Mouse (Mus musculus) liver, adult 2 months (tissue): Measurements from ENCODE around the gene Khk. TPM values are rescaled to one million over a fixed set of nuclear protein-coding genes. Genes with fewer than 3 reads are reported as not detected.

ENCODE experiments used
- DNase-seq: peaks from one replicate; pipeline ENCODE4 v3.0.0-alpha.2; 2011; ENCODE audit warnings: low read depth, low spot score; ENCODE audit errors: extremely low read depth
- H3K27ac ChIP-seq: fragments of 200-500 bp; replicated peaks from 2 replicates; pipeline ENCODE4 v1.5.1; 2012; ENCODE audit warnings: low read depth, mild to moderate bottlenecking, control low read depth, inconsistent platforms, low read length; ENCODE audit not compliant: insufficient read depth
- H3K27me3 ChIP-seq: fragments of 200-500 bp; 2 replicates; pipeline ENCODE4 v1.6.1; 2012; ENCODE audit warnings: mild to moderate bottlenecking, moderate library complexity, low read length, inconsistent platforms; ENCODE audit not compliant: control insufficient read depth, insufficient read depth
- H3K36me3 ChIP-seq: fragments of 200-500 bp; 2 replicates; pipeline ENCODE4 v1.6.1; 2012; ENCODE audit warnings: low read length, inconsistent platforms; ENCODE audit not compliant: control insufficient read depth, insufficient read depth
- H3K4me1 ChIP-seq: fragments of 200-500 bp; 2 replicates; pipeline ENCODE4 v1.6.1; 2011; ENCODE audit warnings: low read length; ENCODE audit not compliant: control insufficient read depth, insufficient read depth
- H3K4me3 ChIP-seq: fragments of 200-500 bp; 2 replicates; pipeline ENCODE4 v1.5.1; 2011; ENCODE audit warnings: low read depth, mild to moderate bottlenecking, control low read depth, low read length, moderate library complexity; ENCODE audit not compliant: insufficient read depth
- H3K79me2 ChIP-seq: fragments of 200-500 bp; 2 replicates; pipeline ENCODE4 v1.6.1; 2012; ENCODE audit warnings: inconsistent platforms, mild to moderate bottlenecking, low read length, moderate library complexity; ENCODE audit not compliant: control insufficient read depth, insufficient read depth
- H3K9ac ChIP-seq: fragments of 200-500 bp; 2 replicates; pipeline ENCODE4 v1.6.1; 2012; ENCODE audit warnings: low read depth, mild to moderate bottlenecking, control low read depth, inconsistent platforms, low read length
- CTCF ChIP-seq: fragments of 200-500 bp; IDR thresholded peaks from 2 replicates; pipeline ENCODE4 v1.5.1; 2011; ENCODE audit warnings: low read depth, low read length, control low read depth
- POLR2A ChIP-seq: fragments of 200-500 bp; IDR thresholded peaks from 2 replicates; pipeline ENCODE4 v1.6.1; 2011; ENCODE audit warnings: low read length, control low read depth; ENCODE audit not compliant: insufficient read depth; ENCODE audit errors: extremely low read depth
- WGBS: fragments of 180-500 bp; shearing (Covaris S2); methylation state at CpG from one replicate; pipeline ENCODE4 v1.1.7; 2018; 5-methylcytosine and 5-hydroxymethylcytosine counted together
- polyA plus RNA-seq: library from polyadenylated mRNA; depleted of rRNA; stranded (reverse); fragments of >200 nt; gene quantifications from 2 replicates; pipeline ENCODE4 v1.2.3, GENCODE M21; 2012
- total RNA-seq: library from RNA; depleted of rRNA; stranded (reverse); fragments of >200 nt; gene quantifications from 2 replicates; pipeline ENCODE4 v1.2.3, GENCODE M21; 2014

Gene Khk
- total and polyA plus RNA-seq, 2 experiments, result 405 to 735 TPM

- H3K79me2 ChIP-seq, result no peaks in the 10 kb centered on the region
- peaks cover 2% of the 10 kb centered on the region; the same call in 1 of the 2 replicates for H3K36me3 ChIP-seq
- TF ChIP-seq CTCF (no peak), POLR2A (no peak)
- peak overlapping the region; percentile 64 for H3K4me3 ChIP-seq
- peak overlapping the region; percentile 81; the same call in 1 of the 2 replicates for H3K27ac ChIP-seq
- DNase-seq, result peak; percentile 34
- H3K27me3 ChIP-seq, result no peaks in the 10 kb centered on the region
- under 1% methylated on average over 40 of the region's 42 CpGs for WGBS
- H3K4me1 ChIP-seq, result peaks cover 1% of the 10 kb centered on the region; the same call in 1 of the 2 replicates
- H3K9ac ChIP-seq, result peak overlapping the region; percentile 62
These were observed 32.0 kb upstream of the Khk start for GRCm38 (mm10) chr5:30889088-30889754.

GRCm38 (mm10) chr5:30890375-30890774, 30.9 kb upstream of the Khk start:
- 84% methylated on average over 7 of the region's 7 CpGs for WGBS
- no peak for DNase-seq
- no peak for TF ChIP-seq CTCF
- no peak for TF ChIP-seq POLR2A
- H3K27ac ChIP-seq, result no peak overlapping the region
- H3K9ac ChIP-seq, result no peak overlapping the region
- no peaks in the 10 kb centered on the region for H3K79me2 ChIP-seq
- no peak overlapping the region for H3K4me3 ChIP-seq
- no peaks in the 10 kb centered on the region for H3K27me3 ChIP-seq
- peaks cover 2% of the 10 kb centered on the region; the same call in 1 of the 2 replicates for H3K36me3 ChIP-seq
- H3K4me1 ChIP-seq, result peaks cover 1% of the 10 kb centered on the region; the same call in 1 of the 2 replicates

GRCm38 (mm10) chr5:30901860-30902259, 19.4 kb upstream of the Khk start:
- H3K9ac ChIP-seq, result no peak overlapping the region
- peaks cover 7% of the 10 kb centered on the region; the same call in 1 of the 2 replicates for H3K4me1 ChIP-seq
- 75% methylated on average over 5 of the region's 5 CpGs for WGBS
- peak; percentile 72 for DNase-seq
- no peaks in the 10 kb centered on the region for H3K27me3 ChIP-seq
- H3K4me3 ChIP-seq, result no peak overlapping the region
- H3K79me2 ChIP-seq, result peaks cover 12% of the 10 kb centered on the region; the same call in 1 of the 2 replicates
- H3K27ac ChIP-seq, result peak overlapping the region; percentile 43; the same call in 1 of the 2 replicates
- H3K36me3 ChIP-seq, result peaks cover 14% of the 10 kb centered on the region; the same call in 1 of the 2 replicates
- TF ChIP-seq CTCF (no peak), POLR2A (no peak)

GRCm38 (mm10) chr5:30907413-30908059, 13.7 kb upstream of the Khk start, which contains the start of gene Ost4:
Gene Ost4 (minus strand): TSS chr5:30907788.
- H3K4me3 ChIP-seq, result peak within 1 kb of the TSS; percentile 88
- no peaks in the 10 kb centered on the region for H3K27me3 ChIP-seq
- peak within 1 kb of the TSS; percentile 93 for H3K27ac ChIP-seq
- peaks cover 8% of the 10 kb centered on the region; the same call in 1 of the 2 replicates for H3K36me3 ChIP-seq
- H3K9ac ChIP-seq, result peak within 1 kb of the TSS; percentile 94
- peaks cover 18% of the 10 kb centered on the region; the same call in 1 of the 2 replicates for H3K79me2 ChIP-seq
- TF ChIP-seq POLR2A (peak; percentile 98), CTCF (no peak)
- peak; percentile 90 for DNase-seq
- under 1% methylated on average over 58 of the region's 58 CpGs for WGBS
- H3K4me1 ChIP-seq, result peaks cover 36% of the 10 kb centered on the region

DNA sequence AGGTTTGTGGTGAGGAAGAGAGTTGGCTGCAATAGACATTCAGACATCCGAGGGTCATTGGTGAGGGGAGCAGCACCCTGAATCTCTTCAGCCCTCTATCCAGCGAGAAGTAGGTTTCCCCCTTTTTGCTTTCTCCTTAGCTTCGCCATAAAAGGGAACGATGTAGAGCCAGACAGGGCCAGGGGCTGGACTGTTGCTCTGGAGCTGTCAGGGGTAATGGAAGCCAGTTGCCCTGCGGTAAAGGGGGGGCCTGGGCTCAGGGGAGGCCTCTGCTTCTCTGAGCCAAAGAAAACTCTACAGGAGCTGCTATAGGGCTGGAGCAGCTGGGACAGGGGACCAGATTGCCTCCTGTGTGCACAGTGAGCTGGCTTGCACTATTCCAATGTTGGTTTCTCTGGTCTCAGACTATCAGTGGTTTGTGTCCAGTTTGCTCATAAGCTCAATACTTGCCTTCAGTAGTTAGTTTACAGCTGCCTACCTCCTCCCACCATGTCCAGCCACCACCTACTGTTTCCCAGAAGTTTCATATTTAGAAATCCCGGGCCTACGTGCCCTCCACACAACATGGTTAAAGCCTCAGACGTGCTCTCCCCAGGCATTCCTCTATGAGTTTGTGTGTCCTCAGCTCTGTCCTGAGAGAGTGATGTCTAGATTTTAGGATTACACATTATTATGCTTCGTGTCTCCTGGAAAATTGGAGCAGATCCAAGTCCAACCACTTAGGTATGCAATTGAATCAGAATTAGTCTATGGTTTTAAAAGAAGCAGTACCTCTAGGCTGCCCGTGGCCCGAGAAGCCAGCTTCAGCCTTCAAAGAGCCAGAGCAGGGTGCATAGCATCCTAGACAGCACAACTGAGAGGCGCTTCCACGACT, 12.6 kb upstream of the Khk start:
- Histone ChIP-seq H3K9ac (peak overlapping the region; percentile 94), H3K79me2 (peaks cover 18% of the 10 kb centered on the region; the same call in 1 of the 2 replicates), H3K4me3 (peak overlapping the region; percentile 88), H3K27me3 (no peaks in the 10 kb centered on the region), H3K36me3 (peaks cover 7% of the 10 kb centered on the region; the same call in 1 of the 2 replicates), H3K4me1 (peaks cover 36% of the 10 kb centered on the region), H3K27ac (peak overlapping the region; percentile 93)
- no peak for TF ChIP-seq POLR2A
- no peak for TF ChIP-seq CTCF
- WGBS, result 8% methylated on average over 13 of the region's 13 CpGs
- DNase-seq, result no peak
